Mouse (Mus musculus) R1 (cell line): ENCODE data around the gene Lpp.

ENCODE experiments used
- DNase-seq: peaks from one replicate; pipeline ENCODE4 v3.0.0-alpha.2; 2018; ENCODE audit warnings: low read depth, low spot score

Lpp gene

GRCm38 (mm10) chr16:24501197-24501596, 107.9 kb downstream of the Lpp start:
- DNase-seq, result no peak

GRCm38 (mm10) chr16:24501628-24502294, 108.5 kb downstream of the Lpp start:
- no peak for DNase-seq

- no peak for DNase-seq
These were observed 109.1 kb downstream of the Lpp start for GRCm38 (mm10) chr16:24502295-24502823.

GRCm38 (mm10) chr16:24504838-24505605, 111.7 kb downstream of the Lpp start:
- DNase-seq, result no peak

GRCm38 (mm10) chr16:24506237-24506636, 112.9 kb downstream of the Lpp start:
- DNase-seq, result no peak

- no peak for DNase-seq
These were observed 113.4 kb downstream of the Lpp start for GRCm38 (mm10) chr16:24506740-24507139.

GRCm38 (mm10) chr16:24507927-24508540, 114.7 kb downstream of the Lpp start:
- DNase-seq, result no peak

GRCm38 (mm10) chr16:24509100-24509812, 115.9 kb downstream of the Lpp start:
- DNase-seq, result no peak

GRCm38 (mm10) chr16:24509813-24510166, 116.5 kb downstream of the Lpp start:
- DNase-seq, result no peak

GRCm38 (mm10) chr16:24513228-24513627, 119.9 kb downstream of the Lpp start:
- no peak for DNase-seq

- DNase-seq, result no peak
These were observed 121.8 kb downstream of the Lpp start for GRCm38 (mm10) chr16:24514802-24515727.

GRCm38 (mm10) chr16:24516993-24517392, 123.7 kb downstream of the Lpp start:
- no peak for DNase-seq

GRCm38 (mm10) chr16:24517501-24518042, 124.3 kb downstream of the Lpp start:
- peak; percentile 86 for DNase-seq

GRCm38 (mm10) chr16:24518785-24519184, 125.5 kb downstream of the Lpp start:
- peak; percentile 63 for DNase-seq

GRCm38 (mm10) chr16:24527219-24527618, 133.9 kb downstream of the Lpp start:
- DNase-seq, result no peak

GRCm38 (mm10) chr16:24531681-24532080, 138.4 kb downstream of the Lpp start:
- DNase-seq, result no peak

- no peak for DNase-seq
These were observed 141.9 kb downstream of the Lpp start for GRCm38 (mm10) chr16:24535221-24535620.

GRCm38 (mm10) chr16:24536261-24536660, 143.0 kb downstream of the Lpp start:
- DNase-seq, result no peak

- DNase-seq, result no peak
These were observed 145.7 kb downstream of the Lpp start for GRCm38 (mm10) chr16:24539003-24539402.

GRCm38 (mm10) chr16:24542864-24543263, 149.6 kb downstream of the Lpp start:
- no peak for DNase-seq
